Mouse (Mus musculus) adrenal gland, postnatal 10 days (tissue): ENCODE results near the gene Dpm3. TPM values are rescaled to one million over a fixed set of nuclear protein-coding genes. Genes with fewer than 3 reads are reported as not detected.

ENCODE experiments used
- DNase-seq: peaks from one replicate; pipeline ENCODE4 v3.0.0; 2021; ENCODE audit warnings: mixed read lengths
- total RNA-seq, 2 experiments: library from RNA; stranded (reverse); gene quantifications; 2 replicates each; pipeline ENCODE4 v1.2.3; 2021

The Dpm3 gene
- total RNA-seq, 2 experiments from 2014 or later = 115 to 122 TPM

DNA sequence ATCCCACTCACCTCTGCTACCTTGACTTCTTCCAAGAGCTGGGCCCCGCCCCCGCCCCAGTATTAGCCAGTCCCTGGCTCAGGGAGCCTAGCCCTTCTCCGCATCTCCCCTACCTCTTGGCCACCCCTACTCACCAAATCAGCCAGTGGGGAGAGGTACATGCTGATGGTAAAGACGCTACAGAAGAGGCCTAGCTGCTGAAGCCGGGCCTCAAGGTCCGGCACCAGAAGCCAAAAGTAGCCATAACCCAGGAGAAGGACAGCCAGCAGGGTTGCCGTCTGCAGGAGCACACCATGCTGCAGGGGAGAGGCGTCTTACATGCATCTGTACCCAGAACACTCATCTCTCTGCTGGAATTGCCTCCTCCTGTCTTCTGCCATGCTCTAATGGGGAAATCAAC, 9.8 kb downstream of the Dpm3 start:
- DNase-seq = no peak

DNA sequence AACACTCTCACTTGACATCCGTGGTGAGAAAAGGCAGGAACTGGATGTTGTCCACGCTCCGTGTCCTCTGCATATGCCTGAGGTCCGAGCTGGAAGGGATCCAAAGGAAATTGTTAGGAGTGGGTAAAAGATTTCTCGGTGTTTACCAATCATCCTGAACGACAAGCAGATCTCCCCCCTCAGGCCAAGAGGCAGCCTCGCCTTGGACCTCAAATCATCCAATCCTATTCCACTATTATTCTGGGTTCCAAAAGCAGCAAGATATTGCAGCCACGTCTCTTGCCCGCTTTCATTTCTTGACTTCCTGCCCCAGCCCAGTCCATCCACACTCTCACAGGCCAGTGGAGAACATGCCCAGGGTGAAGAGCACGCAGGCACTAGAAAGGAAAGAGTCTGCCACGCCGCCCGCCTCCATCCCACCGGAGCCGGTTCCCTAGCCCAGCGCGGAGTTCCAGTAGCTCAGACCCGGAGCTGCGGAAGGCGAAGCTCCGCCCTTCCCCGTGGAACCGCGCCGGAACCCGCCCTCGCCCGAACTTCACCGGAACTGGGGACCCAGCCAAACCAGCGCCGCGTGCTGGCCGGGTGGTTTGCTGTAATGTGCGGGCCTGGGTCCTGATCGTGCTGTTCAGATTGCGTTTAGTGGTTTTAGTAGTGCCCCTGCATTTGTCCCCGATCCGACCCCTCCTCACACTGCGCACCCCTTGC, 11.0 kb downstream of the Dpm3 start, which contains the start of gene Slc50a1:
Slc50a1 (minus strand) TSS at position 520 of the 705 bp plus-strand sequence.
- peak; percentile 94 for DNase-seq

DNA sequence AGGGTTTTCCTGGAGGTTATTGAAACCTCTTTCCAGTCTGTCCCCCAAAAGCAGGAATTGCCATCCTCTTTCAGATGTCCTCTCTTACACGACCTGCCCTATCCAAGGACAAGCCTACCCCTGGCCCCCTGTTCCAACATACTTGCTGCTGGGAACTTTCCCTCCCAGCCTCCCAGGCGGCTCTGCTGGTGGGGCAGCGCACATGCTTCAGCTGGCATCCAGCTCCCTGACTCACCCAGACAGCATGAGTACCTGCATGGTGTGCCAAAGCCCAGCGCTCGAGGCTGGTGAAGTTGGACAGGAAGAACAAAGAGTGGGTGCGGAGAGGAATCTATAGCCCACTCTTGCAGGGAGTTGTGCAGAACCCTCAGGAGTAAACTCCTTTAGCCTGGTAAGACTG, 11.7 kb downstream of the Dpm3 start:
- peak; percentile 67 for DNase-seq

DNA sequence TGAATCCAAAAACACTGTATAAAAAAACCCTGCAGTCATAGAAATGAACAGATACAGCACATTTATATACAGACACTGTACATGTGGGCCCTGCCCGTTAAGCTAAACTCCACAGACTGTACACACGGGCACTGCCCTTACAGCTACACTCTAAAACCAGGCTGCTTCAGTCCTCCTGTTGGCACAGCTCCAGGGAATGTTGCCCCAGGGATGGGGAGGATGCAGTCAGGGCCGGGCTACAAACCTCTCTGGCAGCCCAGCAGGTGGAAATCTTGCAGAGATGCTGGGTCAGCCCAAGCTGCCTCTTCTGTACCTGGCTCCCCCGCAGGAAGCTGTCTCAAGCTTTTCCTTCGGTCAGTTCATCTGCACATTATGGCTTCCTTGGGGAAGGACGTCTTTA, 12.6 kb downstream of the Dpm3 start:
- DNase-seq = no peak

DNA sequence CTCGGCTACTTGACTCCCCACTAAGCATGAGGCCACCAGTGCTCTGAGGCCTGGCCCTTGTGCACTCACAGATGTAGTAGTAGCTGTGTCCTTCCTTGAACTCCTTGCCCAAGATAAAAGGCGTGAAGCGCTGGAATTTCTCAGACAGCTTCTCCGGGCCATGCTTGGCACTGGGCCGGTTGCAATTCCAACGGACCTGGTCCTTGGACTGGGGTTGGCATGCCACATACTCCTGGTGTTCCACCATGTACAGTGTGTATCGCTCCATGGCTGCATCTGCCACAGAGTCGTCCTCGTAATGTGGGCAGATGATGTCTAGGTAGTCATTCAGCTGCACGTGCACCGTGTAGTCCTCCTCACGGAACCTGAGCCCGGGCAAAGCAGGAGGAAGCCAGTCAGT, 16.9 kb downstream of the Dpm3 start:
- DNase-seq = no peak

DNA sequence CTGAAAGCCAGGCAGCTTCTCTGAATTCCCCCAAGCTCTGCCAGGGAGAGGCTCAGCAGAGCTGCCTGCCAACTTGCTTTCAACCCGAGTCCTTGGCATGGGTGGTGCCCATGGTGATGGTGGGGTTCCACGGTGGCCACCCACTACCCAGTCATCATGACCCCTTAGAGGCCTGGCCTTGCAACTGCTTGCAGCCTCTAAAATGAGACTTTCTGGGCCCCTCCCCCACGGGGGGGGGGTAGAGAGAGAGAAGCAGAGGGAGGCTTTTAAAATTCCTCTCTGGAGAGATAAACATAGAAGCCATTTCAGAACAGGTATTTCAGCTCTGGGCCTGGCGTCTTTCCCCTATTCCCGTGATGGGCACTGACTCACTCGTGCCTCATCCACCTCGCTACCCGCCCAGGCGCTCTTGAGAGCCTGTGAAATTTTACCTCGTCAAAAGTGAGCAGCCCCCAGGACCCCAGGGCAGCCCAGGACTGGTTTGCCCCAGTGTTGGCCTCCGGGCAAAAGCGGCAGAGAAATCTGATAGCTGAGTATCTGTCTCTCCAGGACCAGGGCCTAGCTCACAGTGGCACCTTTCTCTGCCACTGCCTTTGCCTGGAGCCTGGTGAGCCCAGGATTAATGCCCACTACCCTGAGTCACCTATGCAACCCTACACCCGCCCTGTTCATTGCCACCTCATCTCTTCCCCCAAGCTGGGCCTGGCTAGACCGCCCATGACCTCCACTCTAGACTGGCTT, 18.3 kb downstream of the Dpm3 start:
- DNase-seq = no peak

DNA sequence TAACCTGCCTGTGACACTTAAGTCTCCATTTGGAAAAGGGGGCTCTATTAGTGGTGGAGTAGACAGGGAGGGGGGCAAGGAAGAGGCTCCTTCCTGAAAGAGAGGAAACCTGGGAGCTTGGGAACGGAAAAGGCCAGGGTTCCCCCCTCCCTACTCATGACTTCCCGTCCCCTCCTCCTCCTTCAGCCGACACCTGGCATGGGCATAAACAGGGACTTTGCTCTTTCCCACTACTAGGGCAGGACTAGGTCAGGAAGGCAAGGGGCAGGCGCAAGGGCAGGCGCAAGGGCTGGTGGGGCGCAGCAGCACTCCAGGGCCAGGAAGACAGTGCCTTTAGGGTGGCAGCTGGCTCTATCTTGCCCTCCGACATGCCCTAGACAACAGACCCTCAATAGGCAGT, 18.9 kb downstream of the Dpm3 start:
- peak; percentile 56 for DNase-seq

DNA sequence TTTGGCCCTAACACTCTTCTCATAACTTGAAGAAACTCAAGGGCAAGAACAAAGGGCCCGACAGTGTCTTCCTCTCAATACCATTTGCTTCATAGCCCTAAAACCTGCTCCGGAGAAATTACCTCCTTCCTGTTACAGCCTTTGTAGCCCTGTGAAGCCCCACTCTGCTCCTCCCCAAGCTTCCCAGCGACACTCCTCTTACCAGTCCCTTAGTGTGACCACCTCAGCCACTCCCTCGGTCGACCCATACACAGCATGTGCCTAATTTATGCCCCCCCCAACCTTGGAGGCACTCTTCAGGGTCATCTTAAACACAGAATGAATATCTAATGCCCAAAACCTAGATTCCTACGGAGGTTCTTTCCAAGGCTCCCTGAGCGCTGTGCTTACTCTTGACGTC, 19.5 kb downstream of the Dpm3 start:
- DNase-seq = no peak

DNA sequence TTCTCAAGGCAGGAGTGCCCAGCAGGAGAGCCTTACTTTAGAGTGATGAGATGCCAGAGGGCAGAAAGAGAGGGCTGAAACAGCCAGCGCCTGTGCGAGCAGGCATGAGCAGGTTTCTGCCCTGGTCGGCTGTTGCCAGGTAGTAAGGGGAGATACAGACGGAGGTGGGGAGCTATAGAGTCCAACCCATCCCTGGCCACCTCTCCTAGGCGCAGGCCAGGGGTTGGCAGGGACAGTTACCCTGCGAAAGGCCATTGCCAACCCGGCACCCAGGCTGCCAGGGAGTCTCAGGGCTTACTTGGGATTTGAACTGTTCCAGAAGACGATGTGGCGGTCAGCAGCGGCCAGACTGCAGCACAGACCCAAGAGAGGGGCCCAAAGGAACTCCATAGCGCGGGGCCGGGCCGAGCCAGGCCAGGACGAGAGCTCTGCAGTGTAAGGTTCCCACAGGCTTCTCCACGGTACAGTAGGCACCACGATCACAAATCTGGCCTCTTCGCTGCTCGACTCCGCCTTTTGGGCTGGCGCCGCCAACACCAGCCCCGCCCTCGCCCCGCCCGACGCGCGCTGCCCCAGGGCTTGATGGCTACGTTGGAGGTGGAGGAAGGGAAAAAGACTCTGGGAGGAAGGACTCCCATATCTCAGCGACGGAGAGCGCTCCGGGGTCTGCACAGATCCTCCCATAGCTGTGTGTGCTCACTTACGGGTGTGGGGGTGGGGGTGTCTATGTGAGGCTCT, 20.2 kb downstream of the Dpm3 start:
- DNase-seq = peak; percentile 92

DNA sequence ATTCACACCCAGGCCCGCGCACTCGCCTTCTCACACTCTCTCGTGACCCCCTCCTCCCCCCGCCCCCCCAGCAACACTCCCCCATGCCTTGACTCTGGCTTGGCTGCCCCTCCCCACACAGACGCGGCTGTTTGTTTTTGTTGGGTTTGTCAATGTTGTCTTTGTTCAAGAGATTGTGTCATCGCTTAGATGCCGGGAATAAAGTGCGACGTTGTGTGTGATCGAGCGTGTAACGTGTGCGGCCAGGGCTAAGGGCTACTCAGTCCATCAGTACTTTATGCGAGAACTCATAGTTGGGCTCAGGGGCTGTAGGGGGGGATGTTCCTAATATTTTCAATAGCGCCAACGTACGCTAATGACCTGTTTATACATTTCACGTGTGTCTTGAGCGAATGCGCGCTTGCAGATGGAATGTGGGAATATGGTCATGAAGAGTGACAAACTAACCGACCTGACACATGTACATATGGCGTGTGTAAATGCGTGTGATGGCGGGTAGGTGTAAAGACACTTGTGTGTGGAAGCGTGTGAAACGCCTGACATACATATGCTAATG, 21.0 kb downstream of the Dpm3 start:
- no peak for DNase-seq

DNA sequence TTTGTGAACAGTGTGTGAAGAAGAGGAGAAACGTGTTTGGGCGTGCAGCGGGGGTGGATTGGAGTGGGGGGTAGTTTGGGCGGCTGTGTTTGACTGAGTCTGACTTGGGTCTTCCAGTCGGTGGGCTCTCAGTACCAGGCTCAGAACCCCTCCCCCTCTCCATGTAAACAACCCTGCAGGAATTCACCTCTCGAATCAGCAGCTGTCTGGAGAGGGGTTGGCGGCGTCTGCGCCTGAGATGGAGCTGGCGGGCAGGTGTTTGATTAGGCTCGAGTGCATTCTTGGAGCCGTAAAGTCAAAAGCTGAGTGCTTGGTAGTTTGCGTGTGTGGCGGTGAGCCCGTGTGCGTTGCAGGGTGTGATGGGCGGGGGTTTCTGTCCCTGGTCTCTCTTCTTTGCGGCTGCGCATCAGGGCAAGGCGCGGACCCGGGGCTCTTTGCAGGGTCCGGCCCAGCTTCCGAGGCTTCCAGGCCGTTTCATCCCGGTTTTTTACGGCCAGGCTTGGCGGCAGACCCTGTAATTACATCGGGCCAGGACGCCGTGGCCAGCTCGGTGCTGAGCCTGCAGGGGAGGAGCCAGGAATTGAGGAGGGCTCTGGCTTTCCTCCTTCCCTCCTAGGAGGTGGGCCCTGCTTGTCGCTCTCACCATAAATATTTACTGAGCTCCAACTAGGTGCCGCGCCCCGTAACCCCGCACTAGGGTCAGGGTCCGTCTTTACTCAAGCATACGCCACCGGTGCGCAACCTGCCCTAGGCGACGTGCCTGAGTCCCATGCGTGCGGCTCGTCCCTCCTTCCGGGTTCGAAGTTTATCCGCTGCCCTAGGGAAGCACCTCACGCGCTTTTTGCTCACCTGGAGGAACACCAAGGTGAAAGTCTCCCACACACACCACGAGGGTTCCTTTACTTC, 21.7 kb downstream of the Dpm3 start, which contains the start of gene Efna1:
Efna1 (minus strand) TSS at position 537 of the 906 bp plus-strand sequence.
- peak; percentile 65 for DNase-seq

DNA sequence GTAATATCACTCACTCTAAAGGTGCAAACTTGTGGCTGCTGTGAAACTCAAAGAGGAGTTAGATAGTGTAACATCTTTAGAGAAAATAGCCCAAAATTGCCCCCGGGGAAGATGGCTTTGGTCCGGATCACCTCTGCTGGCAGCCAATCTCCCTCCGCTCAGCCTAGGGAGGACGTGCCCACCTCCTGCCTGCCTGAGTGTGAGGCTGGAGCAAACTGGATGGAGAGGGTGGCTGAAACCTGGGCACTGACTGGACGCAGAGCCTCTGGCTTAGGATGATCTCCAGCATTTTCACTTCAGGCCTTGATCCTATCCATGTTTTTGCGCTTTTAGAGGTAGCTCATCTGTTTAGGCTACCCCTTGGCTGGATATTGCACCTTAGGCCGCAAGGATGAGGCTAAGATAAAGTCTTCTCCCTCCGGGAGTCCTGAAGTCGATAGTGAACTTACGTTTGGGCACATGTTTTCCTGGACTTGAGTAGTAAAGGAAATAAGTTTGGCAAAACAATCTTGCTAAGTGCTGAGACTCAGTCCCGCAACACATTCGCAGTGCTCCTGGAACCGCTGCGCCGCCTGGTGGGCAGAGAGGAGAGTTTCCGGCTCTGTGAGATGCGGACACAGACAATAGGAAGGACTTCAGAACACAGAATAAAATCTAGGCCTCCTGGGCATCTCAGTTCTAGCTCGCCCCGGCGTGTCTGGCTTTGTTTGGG, 22.6 kb downstream of the Dpm3 start:
- DNase-seq = peak; percentile 90

DNA sequence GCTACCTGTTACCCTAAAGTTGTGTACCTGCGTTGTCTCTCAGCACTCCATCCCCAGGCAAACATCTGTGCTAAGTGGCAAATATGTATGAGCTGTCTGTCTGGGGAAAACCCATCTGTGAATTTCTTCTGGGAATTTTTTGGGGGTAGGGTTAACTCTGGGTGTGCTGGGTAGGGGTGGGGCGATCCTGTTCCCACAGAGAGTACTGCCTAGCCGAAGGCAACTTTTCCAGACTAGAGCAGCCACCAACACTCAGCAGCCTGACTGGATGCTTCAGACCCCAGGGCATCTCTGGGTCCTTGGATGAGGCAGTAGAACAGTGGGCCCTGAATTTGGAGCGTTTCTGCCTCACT, 23.1 kb downstream of the Dpm3 start:
- no peak for DNase-seq

DNA sequence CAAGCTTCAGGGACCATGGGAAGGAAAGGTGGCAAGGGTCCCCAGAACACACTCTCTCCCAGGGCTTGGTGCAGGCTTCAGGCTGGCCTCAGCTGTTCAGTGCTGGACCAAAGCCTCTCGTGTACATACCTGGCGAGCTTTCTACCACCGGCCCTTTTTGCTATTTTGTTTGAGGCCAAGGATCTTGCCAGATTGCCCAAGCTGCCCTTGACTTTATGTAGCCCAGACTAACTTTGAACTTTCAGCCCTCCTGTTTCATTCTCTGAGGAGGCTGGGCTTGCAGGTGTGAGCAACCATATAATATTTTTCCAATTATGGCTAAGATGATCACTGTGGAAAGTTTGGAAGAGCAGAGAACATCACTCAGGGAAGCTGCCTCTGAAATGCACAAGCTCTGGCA, 25.1 kb downstream of the Dpm3 start:
- DNase-seq = no peak

DNA sequence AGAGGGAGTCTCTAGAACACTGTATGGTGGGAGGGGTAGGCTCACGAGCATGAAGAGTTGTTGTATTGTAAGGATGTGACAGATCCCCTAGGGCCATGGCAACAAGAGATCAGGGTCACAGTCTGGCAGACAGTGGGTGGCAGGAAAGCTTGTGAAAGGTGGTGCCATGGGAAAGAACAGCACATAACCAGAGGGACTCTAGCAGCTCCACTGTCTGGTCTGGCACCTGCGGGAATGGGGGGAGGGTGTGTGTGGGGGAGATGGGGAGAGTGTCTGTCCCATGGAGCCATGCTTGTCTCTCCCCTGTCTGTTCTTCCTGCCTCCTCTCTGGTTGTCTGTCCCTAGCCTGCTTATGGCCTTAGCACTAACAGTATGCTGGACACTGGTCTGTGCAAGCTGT, 26.4 kb downstream of the Dpm3 start:
- DNase-seq = no peak

DNA sequence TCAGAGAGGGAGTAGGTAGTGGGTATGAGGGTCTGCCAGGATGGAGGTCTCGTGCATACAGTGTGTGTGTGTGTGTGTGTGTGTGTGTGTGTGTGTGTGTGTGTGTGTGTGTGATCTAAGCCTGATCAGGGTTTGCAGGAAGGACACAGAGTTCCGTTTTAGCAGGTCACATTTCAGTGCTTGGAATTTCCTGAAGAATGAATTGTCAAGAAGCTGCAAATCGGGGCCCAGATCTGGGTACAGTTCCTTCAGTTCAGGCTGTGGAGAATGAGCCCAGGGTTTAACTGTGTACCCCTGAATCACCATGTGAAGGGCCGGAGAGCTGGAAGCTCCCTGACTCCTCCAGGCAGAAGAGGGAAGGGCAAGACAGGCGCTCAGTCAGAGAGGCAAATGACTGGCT, 28.1 kb downstream of the Dpm3 start:
- no peak for DNase-seq

DNA sequence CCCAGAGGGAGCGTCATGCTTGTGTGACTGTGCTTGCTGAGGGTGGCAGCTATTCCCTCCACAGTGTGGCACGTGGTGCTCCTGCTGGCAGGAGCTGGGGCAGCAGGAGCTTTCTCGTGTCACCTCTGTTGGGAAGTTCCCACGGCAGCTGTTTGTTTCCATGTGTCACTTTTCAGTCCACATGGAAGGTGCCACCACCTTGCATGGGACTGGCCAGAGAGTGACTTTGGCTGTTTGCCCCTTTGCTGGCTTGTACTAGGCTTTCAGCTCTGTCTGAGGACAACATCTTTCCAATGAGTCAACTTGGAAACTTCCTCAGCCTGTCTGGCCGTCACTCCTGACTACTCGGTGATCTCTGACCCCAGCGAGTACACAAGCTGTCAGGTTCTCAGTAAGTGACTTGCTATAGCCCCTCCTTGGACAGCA, 29.4 kb downstream of the Dpm3 start:
- no peak for DNase-seq

DNA sequence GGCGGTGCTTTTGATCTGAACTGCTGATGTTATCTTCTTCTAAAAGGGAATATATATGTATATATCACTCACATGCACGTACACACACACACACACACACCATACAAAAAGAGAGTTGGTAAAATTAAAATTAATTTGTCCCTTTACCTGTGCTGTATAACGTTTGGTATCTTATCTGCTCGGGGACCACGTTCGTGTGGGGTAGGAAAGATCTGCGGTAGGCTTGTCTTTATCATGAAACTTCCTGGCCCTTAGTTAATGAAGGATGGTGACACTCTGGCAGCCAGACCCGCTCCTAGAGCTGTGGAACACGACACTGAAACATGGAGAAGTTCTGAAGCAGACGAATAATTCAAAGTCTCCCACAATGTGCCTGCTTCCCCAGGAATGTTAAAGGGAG, 32.7 kb downstream of the Dpm3 start:
- DNase-seq = no peak

DNA sequence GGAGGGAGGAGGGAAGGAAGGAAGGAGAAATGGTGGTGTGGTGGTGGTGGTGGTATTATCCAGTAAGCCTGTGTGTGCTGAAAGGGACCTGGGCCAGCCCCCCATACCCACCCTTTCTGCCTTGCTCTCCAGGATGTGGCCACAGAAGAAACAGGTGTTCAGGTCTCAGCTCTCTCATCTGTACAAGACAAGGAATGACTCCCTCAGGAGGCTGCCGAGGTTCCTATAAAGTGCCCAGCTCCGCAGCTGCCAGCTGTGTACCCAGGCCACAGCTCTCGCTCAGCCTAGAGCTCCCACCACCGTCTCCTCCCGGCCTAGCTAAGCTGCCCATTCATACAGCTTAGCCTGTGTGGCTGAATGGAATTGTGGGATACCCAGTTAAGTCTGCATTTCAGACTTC, 33.1 kb downstream of the Dpm3 start:
- DNase-seq = no peak

DNA sequence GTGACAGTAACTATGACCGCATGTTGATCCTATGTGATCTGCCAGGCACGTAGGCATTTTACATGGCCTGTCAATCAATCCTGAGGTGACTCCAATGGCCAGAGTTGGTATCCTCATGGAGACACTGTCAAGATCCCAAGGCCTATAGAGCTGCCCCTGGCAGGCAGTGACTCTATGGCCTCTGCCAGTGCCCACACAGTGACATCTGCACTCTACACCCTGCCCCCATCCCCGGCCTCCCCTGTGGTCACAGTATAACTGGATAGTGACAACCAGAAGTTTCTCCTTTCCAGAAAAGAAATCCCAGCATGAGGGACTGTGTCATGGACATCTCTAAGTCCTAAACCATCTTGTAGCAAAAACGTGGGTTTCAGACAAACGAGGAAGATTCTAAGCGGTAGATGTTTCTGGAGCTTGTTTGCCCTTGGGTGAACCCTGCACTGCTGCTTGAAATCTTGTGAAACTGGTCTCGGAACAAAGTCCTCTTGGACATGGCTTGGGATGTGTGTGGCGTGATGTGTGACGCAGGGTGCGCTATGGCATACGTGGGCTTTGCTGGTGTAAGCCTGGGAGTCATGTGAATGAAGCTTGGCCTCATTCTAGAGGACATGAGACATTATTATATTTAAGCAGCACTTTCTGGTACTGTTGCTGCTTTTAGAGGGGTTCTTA, 34.2 kb downstream of the Dpm3 start:
- no peak for DNase-seq

DNA sequence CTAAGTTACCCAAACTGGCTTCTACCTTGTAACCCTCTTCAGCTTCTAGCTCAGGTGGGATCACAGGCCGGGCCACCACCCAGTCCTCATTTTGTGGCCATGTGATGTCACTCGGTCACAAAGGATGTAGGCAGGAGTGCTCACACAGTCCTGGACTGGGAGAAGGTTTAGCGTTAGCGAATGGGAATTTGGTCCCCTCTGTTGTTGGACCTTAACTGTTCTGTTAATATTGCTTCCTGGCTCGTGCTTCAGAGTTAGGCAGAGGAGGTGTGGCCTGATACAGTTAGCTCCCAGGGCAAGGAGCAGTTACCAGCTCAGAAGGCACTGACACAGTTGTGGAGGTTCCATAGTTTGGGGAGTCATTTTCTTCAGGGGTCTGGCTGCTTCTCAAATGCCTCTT, 35.0 kb downstream of the Dpm3 start:
- DNase-seq = no peak
